Mouse (Mus musculus): ENCODE data around the gene Gm45021.

Gm45021 gene

GRCm38 (mm10) chr6:48589194-48589750 lies at the start of gene Gm45021:
TSS of gene Gm45021 (plus strand) at chr6:48589610.
- DNase-seq (ENCODE audit: low spot score in 2 of 2): no peak

GRCm38 (mm10) chr6:48539860-48540259 lies 49.5 kb upstream of the Gm45021 start:
- DNase-seq (ENCODE audit: low spot score in 2 of 2): no peak

GRCm38 (mm10) chr6:48540721-48541120 lies 48.7 kb upstream of the Gm45021 start:
- DNase-seq (ENCODE audit: low spot score in 2 of 2): no peak

- DNase-seq (ENCODE audit: low spot score in 2 of 2): no peak
Observed at GRCm38 (mm10) chr6:48541560-48542450, 47.6 kb upstream of the Gm45021 start.

- no peak for DNase-seq (ENCODE audit: low spot score in 2 of 2)
Observed at GRCm38 (mm10) chr6:48542631-48543030, 46.8 kb upstream of the Gm45021 start.

GRCm38 (mm10) chr6:48545251-48545650 lies 44.2 kb upstream of the Gm45021 start:
- DNase-seq (ENCODE audit: low spot score in 2 of 2): no peak

- DNase-seq (ENCODE audit: low spot score in 2 of 2): no peak
Observed at GRCm38 (mm10) chr6:48546271-48546670, 43.1 kb upstream of the Gm45021 start.

- DNase-seq (ENCODE audit: low spot score in 2 of 2): no peak
Observed at GRCm38 (mm10) chr6:48546858-48547257, 42.6 kb upstream of the Gm45021 start.

- DNase-seq (ENCODE audit: low spot score in 2 of 2): no peak
Observed at GRCm38 (mm10) chr6:48548314-48548713, 41.1 kb upstream of the Gm45021 start.

GRCm38 (mm10) chr6:48552918-48553317 lies 36.5 kb upstream of the Gm45021 start:
- DNase-seq (ENCODE audit: low spot score in 2 of 2): no peak

- DNase-seq (ENCODE audit: low spot score in 2 of 2): no peak
Observed at GRCm38 (mm10) chr6:48553819-48554218, 35.6 kb upstream of the Gm45021 start.

GRCm38 (mm10) chr6:48554280-48555103 lies 34.9 kb upstream of the Gm45021 start, which contains the start of gene Lrrc61:
TSS of gene Lrrc61 (plus strand) at chr6:48554796.
- peak; percentile 98 to 99 for DNase-seq (ENCODE audit: low spot score in 2 of 2)

- peak; percentile 64 to 66 for DNase-seq (ENCODE audit: low spot score in 2 of 2)
Observed at GRCm38 (mm10) chr6:48555104-48555890, 34.1 kb upstream of the Gm45021 start.

GRCm38 (mm10) chr6:48555956-48556355 lies 33.5 kb upstream of the Gm45021 start:
- no peak for DNase-seq (ENCODE audit: low spot score in 2 of 2)

- DNase-seq (ENCODE audit: low spot score in 2 of 2): no peak
Observed at GRCm38 (mm10) chr6:48565693-48566310, 23.6 kb upstream of the Gm45021 start.

- DNase-seq (ENCODE audit: low spot score in 2 of 2): no peak
Observed at GRCm38 (mm10) chr6:48566312-48566711, 23.1 kb upstream of the Gm45021 start.

- no peak for DNase-seq (ENCODE audit: low spot score in 2 of 2)
Observed at GRCm38 (mm10) chr6:48568036-48568984, 21.1 kb upstream of the Gm45021 start.

- no peak for DNase-seq (ENCODE audit: low spot score in 2 of 2)
Observed at GRCm38 (mm10) chr6:48569065-48569807, 20.2 kb upstream of the Gm45021 start.

GRCm38 (mm10) chr6:48572014-48572413 lies 17.4 kb upstream of the Gm45021 start:
- no peak for DNase-seq (ENCODE audit: low spot score in 2 of 2)

Measured in right cerebral cortex, adult 2 months (tissue).